Mouse (Mus musculus): ENCODE results near the gene Lrfn3. TPM values are rescaled to one million over a fixed set of nuclear protein-coding genes. Genes with fewer than 3 reads are reported as not detected.

The Lrfn3 gene
- total RNA-seq, 1 experiment = 2.6 TPM

DNA sequence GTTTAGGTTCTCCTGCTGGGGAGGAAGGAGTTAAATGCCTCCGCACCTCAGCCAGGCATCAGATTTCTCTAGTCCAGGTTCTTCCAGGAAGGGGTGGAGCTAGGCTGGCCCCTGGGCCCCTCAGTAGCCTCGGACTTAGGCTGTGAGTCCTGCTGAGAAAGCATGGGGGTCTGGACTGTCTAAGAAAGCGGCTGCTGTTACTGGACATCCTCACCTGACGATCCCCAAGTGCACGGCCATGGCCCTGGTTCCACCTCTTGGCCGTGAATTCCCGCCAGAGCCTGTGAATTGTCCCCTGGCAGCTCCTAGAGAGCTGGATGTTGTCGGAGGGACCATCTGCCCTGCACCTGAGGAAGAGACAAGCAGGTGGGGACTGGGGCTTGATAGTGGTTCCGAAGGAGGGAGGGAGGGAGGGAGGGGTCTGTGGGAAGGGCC lies 47.8 kb downstream of the Lrfn3 start, which contains the start of gene Syne4:
Gene Syne4, plus strand, starts transcription at position 87 of the 435 bp plus-strand sequence.
- no peak for TF ChIP-seq CHD2 (IDR thresholded peaks at IDR 0.05; ENCODE audit: low read depth, low read length)
- TF ChIP-seq ZNF384 (IDR thresholded peaks at IDR 0.05; ENCODE audit: low read depth, low read length) = no peak
- Histone ChIP-seq H3K9me3 (ENCODE audit: control insufficient read depth, insufficient read depth, low read depth, low read length) (no peaks in the 10 kb centered on the region), H3K9ac (ENCODE audit: insufficient read depth, low read depth, low read length, poor library complexity, severe bottlenecking) (peak within 1 kb of the TSS; percentile 76), H3K4me3 (ENCODE audit: insufficient read depth in 1 of 2, low read depth in 1 of 2, low read length in 2 of 2, poor library complexity in 1 of 2, severe bottlenecking in 1 of 2) (peak within 1 kb of the TSS; percentile 68 to 78), H3K27ac (ENCODE audit: insufficient read depth, low read depth, low read length, poor library complexity, severe bottlenecking) (0 out of 2 replicates have a peak within 1 kb of the TSS, but pooled peaks have one; percentile 6), H3K36me3 (ENCODE audit: control insufficient read depth, insufficient read depth, low read length, poor library complexity, severe bottlenecking) (peaks cover 2% of the 10 kb centered on the region; the same call in 1 of the 2 replicates), H3K4me1 (ENCODE audit: control insufficient read depth in 2 of 2, insufficient read depth in 2 of 2, low read length in 2 of 2, poor library complexity in 1 of 2) (peaks cover 3 to 7% of the 10 kb centered on the region in 2 experiments; a peak in 2 of 4 replicates)
- DNase-seq (ENCODE audit: low read depth, low spot score) = no peak
- in situ Hi-C loops (cut with MboI; ENCODE audit: low sequenced_read_pairs in 2 of 2, unreplicated experiment in 2 of 2) = no loop called here

DNA sequence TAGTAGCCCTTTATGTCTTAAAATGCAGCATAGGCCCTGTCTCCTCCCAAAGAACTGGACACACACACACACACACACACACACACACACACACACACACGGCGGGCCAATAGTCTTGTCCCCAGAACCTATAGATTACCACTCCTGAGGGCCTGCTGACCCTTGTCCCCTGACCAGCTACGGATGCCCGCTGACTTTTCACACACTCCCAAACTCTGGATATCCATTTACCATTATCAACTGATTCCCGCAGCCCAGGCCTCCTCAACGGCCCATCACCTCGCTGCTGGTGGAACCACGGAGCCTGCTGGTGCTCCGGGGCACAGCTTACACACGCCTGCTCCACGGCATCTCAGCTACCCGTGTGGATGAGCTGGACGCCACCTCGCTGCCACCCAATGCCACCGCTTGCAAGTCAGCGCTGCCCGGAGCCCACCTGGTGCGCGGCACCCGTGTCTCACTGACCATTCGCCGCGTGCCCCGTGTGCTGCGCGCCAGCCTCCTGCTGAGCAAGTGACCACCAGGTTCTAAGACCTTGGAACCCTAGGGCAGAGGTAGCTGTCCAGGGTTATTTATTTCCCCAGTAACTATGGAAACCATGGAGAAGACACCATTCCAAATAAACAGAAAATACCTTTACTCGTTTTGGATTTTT lies 48.8 kb downstream of the Lrfn3 start:
- Histone ChIP-seq H3K9ac (ENCODE audit: insufficient read depth, low read depth, low read length, poor library complexity, severe bottlenecking) (no peak overlapping the region), H3K4me1 (ENCODE audit: control insufficient read depth in 2 of 2, insufficient read depth in 2 of 2, low read length in 2 of 2, poor library complexity in 1 of 2) (peaks cover 5 to 10% of the 10 kb centered on the region in 2 experiments; a peak in 2 of 4 replicates), H3K4me3 (ENCODE audit: insufficient read depth in 1 of 2, low read depth in 1 of 2, low read length in 2 of 2, poor library complexity in 1 of 2, severe bottlenecking in 1 of 2) (peak overlapping the region; percentile 33 to 37; a peak in 2 of 4 replicates), H3K9me3 (ENCODE audit: control insufficient read depth, insufficient read depth, low read depth, low read length) (no peaks in the 10 kb centered on the region), H3K36me3 (ENCODE audit: control insufficient read depth, insufficient read depth, low read length, poor library complexity, severe bottlenecking) (peaks cover 2% of the 10 kb centered on the region; the same call in 1 of the 2 replicates), H3K27ac (ENCODE audit: insufficient read depth, low read depth, low read length, poor library complexity, severe bottlenecking) (no peak overlapping the region)
- TF ChIP-seq CHD2 (IDR thresholded peaks at IDR 0.05; ENCODE audit: low read depth, low read length) (no peak), HCFC1 (IDR thresholded peaks at IDR 0.05; ENCODE audit: borderline replicate concordance, insufficient read depth, low read length) (no peak), ZC3H11A (IDR thresholded peaks at IDR 0.05; ENCODE audit: borderline replicate concordance, low read depth, low read length) (no peak), ZNF384 (IDR thresholded peaks at IDR 0.05; ENCODE audit: low read depth, low read length) (no peak), MAFK (IDR thresholded peaks at IDR 0.05; ENCODE audit: insufficient read depth, low read depth, low read length) (no peak)
- in situ Hi-C loops (cut with MboI; ENCODE audit: low sequenced_read_pairs in 2 of 2, unreplicated experiment in 2 of 2) = no loop called here
- no peak for DNase-seq (ENCODE audit: low read depth, low spot score)

DNA sequence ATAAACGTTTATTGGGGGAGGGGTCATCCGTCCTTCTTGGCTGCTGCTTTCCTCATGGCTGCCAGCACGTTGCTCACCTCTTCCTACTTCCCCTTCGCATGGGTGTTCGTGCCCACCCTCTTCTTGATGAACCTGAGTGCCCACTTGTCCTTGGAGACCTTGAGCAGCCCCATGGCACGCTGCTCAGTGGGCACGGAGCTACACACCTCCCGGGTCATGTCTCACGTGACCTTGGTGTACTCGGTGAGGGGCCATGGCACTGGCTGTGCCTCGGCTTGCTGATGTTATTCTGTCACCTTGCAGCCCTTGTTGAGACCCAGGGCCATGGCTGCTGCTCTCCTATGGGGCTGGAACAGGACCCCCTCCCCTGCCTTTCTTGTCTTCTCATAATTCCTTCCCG lies 52.4 kb downstream of the Lrfn3 start:
- Histone ChIP-seq H3K36me3 (ENCODE audit: control insufficient read depth, insufficient read depth, low read length, poor library complexity, severe bottlenecking) (no peaks in the 10 kb centered on the region; the same call in 1 of the 2 replicates), H3K27ac (ENCODE audit: insufficient read depth, low read depth, low read length, poor library complexity, severe bottlenecking) (no peak overlapping the region), H3K4me3 (ENCODE audit: insufficient read depth in 1 of 2, low read depth in 1 of 2, low read length in 2 of 2, poor library complexity in 1 of 2, severe bottlenecking in 1 of 2) (no peak overlapping the region), H3K9me3 (ENCODE audit: control insufficient read depth, insufficient read depth, low read depth, low read length) (no peaks in the 10 kb centered on the region), H3K4me1 (ENCODE audit: control insufficient read depth in 2 of 2, insufficient read depth in 2 of 2, low read length in 2 of 2, poor library complexity in 1 of 2) (peaks cover 8 to 14% of the 10 kb centered on the region in 2 experiments; a peak in 3 of 4 replicates), H3K9ac (ENCODE audit: insufficient read depth, low read depth, low read length, poor library complexity, severe bottlenecking) (no peak overlapping the region)
- in situ Hi-C loops (cut with MboI; ENCODE audit: low sequenced_read_pairs in 2 of 2, unreplicated experiment in 2 of 2) = no loop called here
- no peak for TF ChIP-seq ZNF384 (IDR thresholded peaks at IDR 0.05; ENCODE audit: low read depth, low read length)
- no peak for TF ChIP-seq HCFC1 (IDR thresholded peaks at IDR 0.05; ENCODE audit: borderline replicate concordance, insufficient read depth, low read length)
- TF ChIP-seq ZC3H11A (IDR thresholded peaks at IDR 0.05; ENCODE audit: borderline replicate concordance, low read depth, low read length) = no peak
- no peak for TF ChIP-seq MAFK (IDR thresholded peaks at IDR 0.05; ENCODE audit: insufficient read depth, low read depth, low read length)
- no peak for TF ChIP-seq CHD2 (IDR thresholded peaks at IDR 0.05; ENCODE audit: low read depth, low read length)
- DNase-seq (ENCODE audit: low read depth, low spot score) = no peak

DNA sequence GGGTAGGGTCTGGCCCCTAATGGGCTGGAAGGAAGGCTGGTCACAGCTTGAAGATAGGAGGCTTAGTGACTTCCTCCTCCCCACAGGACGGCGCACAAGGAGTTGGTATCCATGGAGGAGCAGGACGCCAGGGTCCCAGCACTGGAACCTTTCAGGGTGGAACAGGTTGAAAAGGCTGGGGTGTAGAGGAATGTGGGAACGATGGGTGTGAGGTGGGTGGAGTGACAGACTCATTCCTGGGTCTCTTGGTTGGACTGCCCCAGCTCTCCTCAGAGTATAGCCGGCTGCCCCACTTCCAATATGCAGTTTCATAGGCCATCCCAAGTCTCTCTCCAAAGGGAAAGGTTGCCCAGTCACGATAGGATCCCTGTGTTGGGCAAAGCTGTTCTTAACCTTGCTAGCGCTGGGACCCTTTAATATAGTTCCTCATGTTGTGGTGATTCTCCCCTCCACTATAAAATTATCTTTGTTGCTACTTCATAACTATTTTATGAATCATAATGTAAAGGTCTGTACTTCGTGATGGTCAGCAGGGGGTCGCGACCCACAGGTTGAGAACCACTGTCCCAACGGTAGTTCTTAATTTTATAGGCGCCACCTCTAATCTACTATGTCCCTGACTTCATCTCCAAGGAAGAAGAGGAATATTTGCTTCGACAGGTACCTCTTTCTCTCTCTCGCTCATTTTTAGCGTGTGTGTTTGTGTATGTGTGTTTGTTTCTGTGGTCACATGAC lies 53.0 kb downstream of the Lrfn3 start:
- Histone ChIP-seq H3K4me1 (ENCODE audit: control insufficient read depth in 2 of 2, insufficient read depth in 2 of 2, low read length in 2 of 2, poor library complexity in 1 of 2) (peaks cover 8 to 14% of the 10 kb centered on the region in 2 experiments; a peak in 3 of 4 replicates), H3K27ac (ENCODE audit: insufficient read depth, low read depth, low read length, poor library complexity, severe bottlenecking) (no peak overlapping the region), H3K36me3 (ENCODE audit: control insufficient read depth, insufficient read depth, low read length, poor library complexity, severe bottlenecking) (no peaks in the 10 kb centered on the region; the same call in 1 of the 2 replicates), H3K4me3 (ENCODE audit: insufficient read depth in 1 of 2, low read depth in 1 of 2, low read length in 2 of 2, poor library complexity in 1 of 2, severe bottlenecking in 1 of 2) (peak overlapping the region; percentile 69 to 91), H3K9ac (ENCODE audit: insufficient read depth, low read depth, low read length, poor library complexity, severe bottlenecking) (peak overlapping the region; percentile 58; the same call in 1 of the 2 replicates), H3K9me3 (ENCODE audit: control insufficient read depth, insufficient read depth, low read depth, low read length) (no peaks in the 10 kb centered on the region)
- in situ Hi-C loops (cut with MboI; ENCODE audit: low sequenced_read_pairs in 2 of 2, unreplicated experiment in 2 of 2) = no loop called here
- no peak for TF ChIP-seq HCFC1 (IDR thresholded peaks at IDR 0.05; ENCODE audit: borderline replicate concordance, insufficient read depth, low read length)
- TF ChIP-seq CHD2 (IDR thresholded peaks at IDR 0.05; ENCODE audit: low read depth, low read length) = peak; percentile 94
- DNase-seq (ENCODE audit: low read depth, low spot score) = no peak

All from ES-E14 (cell line).